8 mouse cellular contexts compared by ENCODE assay signal in the genomic region with DNA sequence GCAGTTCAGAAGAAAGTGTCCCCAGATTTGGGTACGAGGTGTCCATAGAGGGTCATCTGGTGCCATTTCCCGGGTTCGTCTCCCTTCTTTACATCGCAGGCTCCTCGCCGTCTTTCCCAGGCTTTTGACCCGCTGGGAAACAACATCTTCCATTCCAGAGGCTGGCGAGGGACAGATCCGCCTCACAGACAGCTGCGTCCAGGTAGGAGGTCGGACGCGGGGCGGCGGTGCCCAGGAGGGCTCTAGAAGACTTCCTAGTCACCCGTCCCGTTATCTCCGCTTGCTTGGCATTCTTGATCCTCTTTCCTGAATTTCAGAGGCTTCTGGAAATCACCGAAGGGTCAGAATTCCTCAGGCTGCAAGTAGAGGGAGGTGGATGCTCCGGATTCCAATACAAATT. TPM values are rescaled to one million over a fixed set of nuclear protein-coding genes. Genes with fewer than 3 reads are reported as not detected.
A peak's percentile ranks its signal among the peaks of the same experiment; 100 is the strongest.
DNase-seq lines count a peak whose midpoint lies in the region; ATAC-seq lines count a peak whose summit lies in the region.

No protein-coding gene starts in this region.

- H3K27ac ChIP-seq in neural tube, embryonic 11.5 days (ENCODE audit: low read depth, low read length), result no peak overlapping the region
- peak overlapping the region; percentile 55 for H3K27ac ChIP-seq in hindbrain, embryonic 14.5 days
- H3K27ac ChIP-seq in midbrain, embryonic 11.5 days (ENCODE audit: low read depth, low read length), result no peak overlapping the region; the same call in 1 of the 2 replicates

- DNase-seq in adrenal gland, postnatal 14 days, result peak; percentile 47
- DNase-seq in adrenal gland, adult 18-20 months (ENCODE audit: low spot score in 2 of 2), result no peak
- DNase-seq in neural tube, embryonic 11.5 days (ENCODE audit: low spot score), result no peak
- no peak for DNase-seq in neural tube, embryonic 10.5 days (ENCODE audit: extremely low spot score, low spot score)
- no peak for DNase-seq in hindbrain, embryonic 14.5 days (ENCODE audit: low spot score)
- DNase-seq in midbrain, embryonic 11.5 days (ENCODE audit: low spot score, missing footprints), result no peak
- no peak for DNase-seq in gastrocnemius, adult 18-20 months (ENCODE audit: low spot score)
- DNase-seq in layer of hippocampus, postnatal 14 days (ENCODE audit: low spot score in 2 of 2), result no peak

- peak overlapping the region; percentile 79 for H3K4me2 ChIP-seq in neural tube, embryonic 11.5 days (ENCODE audit: low read depth)
- H3K4me2 ChIP-seq in hindbrain, embryonic 14.5 days (replicated peaks), result peak overlapping the region; percentile 72
- peak overlapping the region; percentile 82 for H3K4me2 ChIP-seq in midbrain, embryonic 11.5 days

- H3K9ac ChIP-seq in neural tube, embryonic 11.5 days (ENCODE audit: low read length), result peak overlapping the region; percentile 57
- H3K9ac ChIP-seq in hindbrain, embryonic 14.5 days, result peak overlapping the region; percentile 76
- peak overlapping the region; percentile 83 for H3K9ac ChIP-seq in midbrain, embryonic 11.5 days (ENCODE audit: low read length)

- no peaks in the 10 kb centered on the region for H3K9me3 ChIP-seq in neural tube, embryonic 11.5 days (ENCODE audit: control insufficient read depth, low read length)
- H3K9me3 ChIP-seq in hindbrain, embryonic 14.5 days (ENCODE audit: control insufficient read depth, low read length), result no peaks in the 10 kb centered on the region
- H3K9me3 ChIP-seq in midbrain, embryonic 11.5 days (ENCODE audit: control insufficient read depth, low read length), result no peaks in the 10 kb centered on the region

- peak; percentile 2; the same call in 1 of the 2 replicates for ATAC-seq in neural tube, embryonic 11.5 days (ENCODE audit: insufficient read depth, low FRiP score, low TSS enrichment)
- no peak; the same call in 1 of the 2 replicates for ATAC-seq in hindbrain, embryonic 14.5 days (ENCODE audit: low FRiP score)
- ATAC-seq in midbrain, embryonic 11.5 days (ENCODE audit: low FRiP score), result peak; percentile 2; the same call in 1 of the 2 replicates

- H3K27me3 ChIP-seq in neural tube, embryonic 11.5 days (ENCODE audit: control insufficient read depth, insufficient read depth, low read length), result no peaks in the 10 kb centered on the region
- no peaks in the 10 kb centered on the region for H3K27me3 ChIP-seq in hindbrain, embryonic 14.5 days (ENCODE audit: control insufficient read depth, insufficient read depth, low read length)
- H3K27me3 ChIP-seq in midbrain, embryonic 11.5 days (ENCODE audit: control insufficient read depth, insufficient read depth, low read length), result no peaks in the 10 kb centered on the region

- peaks cover 17% of the 10 kb centered on the region for H3K4me1 ChIP-seq in neural tube, embryonic 11.5 days (ENCODE audit: control insufficient read depth, insufficient read depth, low read length)
- peaks cover 30% of the 10 kb centered on the region for H3K4me1 ChIP-seq in hindbrain, embryonic 14.5 days (replicated peaks; ENCODE audit: control insufficient read depth, insufficient read depth, low read length)
- H3K4me1 ChIP-seq in midbrain, embryonic 11.5 days (ENCODE audit: control insufficient read depth, insufficient read depth, low read length), result peaks cover 18% of the 10 kb centered on the region

- under 1% methylated on average over 20 of the region's 20 CpGs for WGBS in neural tube, embryonic 11.5 days
- under 1% methylated on average over 20 of the region's 20 CpGs for WGBS in hindbrain, embryonic 14.5 days
- WGBS in midbrain, embryonic 11.5 days, result under 1% methylated on average over 20 of the region's 20 CpGs

- H3K4me3 ChIP-seq in neural tube, embryonic 11.5 days (ENCODE audit: low read depth, low read length), result peak overlapping the region; percentile 78
- peak overlapping the region; percentile 63 for H3K4me3 ChIP-seq in hindbrain, embryonic 14.5 days (replicated peaks; ENCODE audit: low read length)
- H3K4me3 ChIP-seq in midbrain, embryonic 11.5 days (ENCODE audit: low read depth, low read length), result peak overlapping the region; percentile 77

- H3K36me3 ChIP-seq in neural tube, embryonic 11.5 days (ENCODE audit: control insufficient read depth, insufficient read depth, low read length), result peaks cover 3% of the 10 kb centered on the region
- 0 out of 2 replicates have a peak, but pooled peaks cover 5% of the 10 kb centered on the region for H3K36me3 ChIP-seq in hindbrain, embryonic 14.5 days (replicated peaks; ENCODE audit: control insufficient read depth, insufficient read depth)
- H3K36me3 ChIP-seq in midbrain, embryonic 11.5 days (ENCODE audit: control insufficient read depth, insufficient read depth, low read length), result peaks cover 3% of the 10 kb centered on the region; the same call in 1 of the 2 replicates

RNA-seq across cellular contexts. Expression of a gene that starts 0.4 kb away (rescaled TPM):
- 98.2 and 115 TPM in 2 replicates for total RNA-seq in adrenal gland, postnatal 14 days (2021)
- total RNA-seq in adrenal gland, adult 18-20 months (2021), result 10 to 100 TPM; 65.2 to 77.7 TPM
- polyA plus RNA-seq in neural tube, embryonic 11.5 days (2014; fragmentation: Nextera tagmentation; extraction: Ambion mirVana), result 146 and 156 TPM in 2 replicates
- 127 and 132 TPM in 2 replicates for polyA plus RNA-seq in hindbrain, embryonic 14.5 days (2014; fragmentation: Nextera tagmentation; extraction: Ambion mirVana)
- 162 and 171 TPM in 2 replicates for polyA plus RNA-seq in midbrain, embryonic 11.5 days (2014; fragmentation: Nextera tagmentation; extraction: Ambion mirVana)
- 10 to 100 TPM; 46.8 to 48.2 TPM for total RNA-seq in gastrocnemius, adult 18-20 months (2021)
- total RNA-seq in layer of hippocampus, postnatal 14 days (2021), result 10 to 100 TPM; 61.5 to 62.6 TPM

RNA-seq across cellular contexts. Expression of a gene that starts 0.5 kb away (rescaled TPM):
- total RNA-seq in adrenal gland, postnatal 14 days (2021), result 57.2 and 67.4 TPM in 2 replicates
- 100 to 1,000 TPM in 1 of 2 experiments, 10 to 100 TPM in 1; 83.8 to 128 TPM for total RNA-seq in adrenal gland, adult 18-20 months (2021)
- 81.6 and 85.3 TPM in 2 replicates for polyA plus RNA-seq in neural tube, embryonic 11.5 days (2014; fragmentation: Nextera tagmentation; extraction: Ambion mirVana)
- 51.6 and 54.3 TPM in 2 replicates for polyA plus RNA-seq in hindbrain, embryonic 14.5 days (2014; fragmentation: Nextera tagmentation; extraction: Ambion mirVana)
- 97.2 and 102 TPM in 2 replicates for polyA plus RNA-seq in midbrain, embryonic 11.5 days (2014; fragmentation: Nextera tagmentation; extraction: Ambion mirVana)
- 10 to 100 TPM; 14.8 to 15.8 TPM for total RNA-seq in gastrocnemius, adult 18-20 months (2021)
- 10 to 100 TPM; 39.0 to 41.4 TPM for total RNA-seq in layer of hippocampus, postnatal 14 days (2021)
